Mouse (Mus musculus) spleen, postnatal 10 days (tissue): ENCODE results near the gene Ndst4.

ENCODE experiments used
- DNase-seq, 2 experiments: peaks; one replicate each; pipeline ENCODE4 v3.0.0; 2021 to 2022; ENCODE audit warnings: low spot score in 2 of 2

The Ndst4 gene

GRCm38 (mm10) chr3:125734945-125735344 is 331.1 kb downstream of the Ndst4 start:
- no peak for DNase-seq

- no peak for DNase-seq
Measured at GRCm38 (mm10) chr3:125744468-125745141, 340.7 kb downstream of the Ndst4 start.

GRCm38 (mm10) chr3:125745142-125745496 is 341.2 kb downstream of the Ndst4 start:
- no peak for DNase-seq

GRCm38 (mm10) chr3:125746367-125746766 is 342.5 kb downstream of the Ndst4 start:
- DNase-seq, result no peak

- DNase-seq, result no peak
Measured at GRCm38 (mm10) chr3:125756911-125757310, 353.0 kb downstream of the Ndst4 start.

- no peak for DNase-seq
Measured at GRCm38 (mm10) chr3:125760711-125761110, 356.8 kb downstream of the Ndst4 start.
